ENCODE assay signal across 11 mouse cellular contexts in genomic region chr10:60370601-60371061, GRCm38 (mm10). TPM values are rescaled to one million over a fixed set of nuclear protein-coding genes. Genes with fewer than 3 reads are reported as not detected.
DNase-seq lines count a peak whose midpoint lies in the region; ATAC-seq lines count a peak whose summit lies in the region.
"Had no signal": no experiment of that assay in that cellular context is flagged by ENCODE, and none has a peak within 500 bp of the region (broad histone marks: within the 10 kb centered on the region; RNA-seq: fewer than 3 reads in every experiment).

No protein-coding gene starts in this region.

- ATAC-seq in forebrain, embryonic 15.5 days (replicated peaks) = 0 out of 2 replicates have a peak, but pooled peaks have one; percentile 11
- ATAC-seq in forebrain, embryonic 16.5 days = no peak
- ATAC-seq in megakaryocyte, adult 5-6 weeks (ENCODE audit: poor library complexity, severe bottlenecking) = no peak
- ATAC-seq in inflammation-experienced regulatory T-cells, adult 6 months = peak; percentile 67

- no peak overlapping the region for H3K4me3 ChIP-seq in forebrain, embryonic 15.5 days
- H3K4me3 ChIP-seq in forebrain, embryonic 16.5 days (replicated peaks; ENCODE audit: low read length) = no peak overlapping the region
- peak overlapping the region; percentile 13 for H3K4me3 ChIP-seq in megakaryocyte, embryonic 14.5 days (replicated peaks)
- H3K4me3 ChIP-seq: hindbrain, embryonic 15.5 days; limb, embryonic 12.5 days had no signal

- 82% methylated on average over 5 of the region's 5 CpGs for WGBS in forebrain, embryonic 15.5 days
- 75% methylated on average over 5 of the region's 5 CpGs for WGBS in forebrain, embryonic 16.5 days

- no peaks in the 10 kb centered on the region for H3K27me3 ChIP-seq in forebrain, embryonic 15.5 days
- no peaks in the 10 kb centered on the region for H3K27me3 ChIP-seq in forebrain, embryonic 16.5 days (replicated peaks; ENCODE audit: control insufficient read depth, insufficient read depth, low read length)
- no peaks in the 10 kb centered on the region for H3K27me3 ChIP-seq in megakaryocyte, embryonic 14.5 days (replicated peaks)
- H3K27me3 ChIP-seq: hindbrain, embryonic 15.5 days; limb, embryonic 12.5 days had no signal

- no peak overlapping the region for H3K4me2 ChIP-seq in forebrain, embryonic 15.5 days (replicated peaks)
- no peak overlapping the region for H3K4me2 ChIP-seq in forebrain, embryonic 16.5 days (ENCODE audit: low read length)
- H3K4me2 ChIP-seq: hindbrain, embryonic 15.5 days; limb, embryonic 12.5 days had no signal

- peak; percentile 67 to 69 for DNase-seq in thymus, postnatal 10 days (ENCODE audit: low spot score in 2 of 2)
- no peak for DNase-seq in layer of hippocampus, adult 18-20 months (ENCODE audit: low spot score in 2 of 2)
- no peak for DNase-seq in Muller cell, postnatal 12 days (ENCODE audit: inconsistent ontology term)

- no peak overlapping the region for H3K9ac ChIP-seq in forebrain, embryonic 15.5 days (replicated peaks)
- H3K9ac ChIP-seq in forebrain, embryonic 16.5 days (replicated peaks; ENCODE audit: low read depth, low read length) = no peak overlapping the region
- H3K9ac ChIP-seq: hindbrain, embryonic 15.5 days; limb, embryonic 12.5 days had no signal

- H3K4me1 ChIP-seq in forebrain, embryonic 15.5 days = peaks cover 10% of the 10 kb centered on the region
- H3K4me1 ChIP-seq in forebrain, embryonic 16.5 days (replicated peaks; ENCODE audit: control insufficient read depth, insufficient read depth, low read length) = peaks cover 9% of the 10 kb centered on the region; the same call in 1 of the 2 replicates
- peaks cover 98% of the 10 kb centered on the region for H3K4me1 ChIP-seq in megakaryocyte, embryonic 14.5 days

- no peaks in the 10 kb centered on the region for H3K36me3 ChIP-seq in forebrain, embryonic 15.5 days
- no peaks in the 10 kb centered on the region for H3K36me3 ChIP-seq in forebrain, embryonic 16.5 days (ENCODE audit: control insufficient read depth, insufficient read depth)
- H3K36me3 ChIP-seq in megakaryocyte, embryonic 14.5 days (replicated peaks; ENCODE audit: low read length) = peaks cover 83% of the 10 kb centered on the region
- H3K36me3 ChIP-seq: hindbrain, embryonic 15.5 days; limb, embryonic 12.5 days had no signal

- H3K27ac ChIP-seq in forebrain, embryonic 15.5 days (replicated peaks) = no peak overlapping the region
- H3K27ac ChIP-seq in forebrain, embryonic 16.5 days (ENCODE audit: low read length) = no peak overlapping the region
- H3K27ac ChIP-seq: hindbrain, embryonic 15.5 days; limb, embryonic 12.5 days had no signal

- no peaks in the 10 kb centered on the region for H3K9me3 ChIP-seq in forebrain, embryonic 15.5 days
- H3K9me3 ChIP-seq in forebrain, embryonic 16.5 days (ENCODE audit: control insufficient read depth, low read length) = no peaks in the 10 kb centered on the region
- H3K9me3 ChIP-seq in megakaryocyte, embryonic 14.5 days = no peaks in the 10 kb centered on the region
- H3K9me3 ChIP-seq: hindbrain, embryonic 15.5 days; limb, embryonic 12.5 days had no signal

RNA-seq across cellular contexts. Expression of gene Vsir, which starts 24.0 kb away (rescaled TPM):
- 1.4 and 2.4 TPM in 2 replicates for polyA plus RNA-seq in forebrain, embryonic 15.5 days (2015; fragmentation: Nextera tagmentation; extraction: Ambion mirVana)
- polyA plus RNA-seq in forebrain, embryonic 16.5 days (2015; fragmentation: Nextera tagmentation; extraction: Ambion mirVana) = 1.9 and 2.8 TPM in 2 replicates
- 29.9 and 107 TPM in 2 replicates for polyA plus RNA-seq in megakaryocyte, embryonic 14.5 days (2012; ENCODE audit: insufficient read depth, low replicate concordance)
- 267 and 312 TPM in 2 replicates for total RNA-seq in megakaryocyte, adult 5-6 weeks (2015)
- 783 and 809 TPM in 2 replicates for total RNA-seq in megakaryocyte, adult 5-6 weeks (2017)
- 100 to 1,000 TPM; 181 to 200 (median 196) TPM for polyA plus RNA-seq in inflammation-experienced regulatory T-cells, adult 6 months (2017; shearing (Covaris generic))
- 10 to 100 TPM; 23.9 to 26.0 TPM for total RNA-seq in layer of hippocampus, adult 18-20 months (2021)

RNA-seq across cellular contexts. Expression of gene Gm17455, which starts 28.9 kb away (rescaled TPM):
- 4.9 and 6.9 TPM in 2 replicates for polyA plus RNA-seq in forebrain, embryonic 15.5 days (2015; fragmentation: Nextera tagmentation; extraction: Ambion mirVana)
- 5.2 and 5.7 TPM in 2 replicates for polyA plus RNA-seq in forebrain, embryonic 16.5 days (2015; fragmentation: Nextera tagmentation; extraction: Ambion mirVana)
- polyA plus RNA-seq in megakaryocyte, embryonic 14.5 days (2012; ENCODE audit: insufficient read depth, low replicate concordance) = 0.44 TPM in 1 of 2 replicates, not detected in the other
- total RNA-seq in megakaryocyte, adult 5-6 weeks (2015) = 0.91 and 1.0 TPM in 2 replicates
- 0.20 TPM in 1 of 2 replicates, not detected in the other for total RNA-seq in megakaryocyte, adult 5-6 weeks (2017)
- 1 to 10 TPM in 2 of 3 experiments, under 1 TPM in 1; 0.79 to 3.3 (median 1.5) TPM for polyA plus RNA-seq in inflammation-experienced regulatory T-cells, adult 6 months (2017; shearing (Covaris generic))
- not detected for total RNA-seq in layer of hippocampus, adult 18-20 months (2021)
- polyA plus RNA-seq: C2C12 had no signal

Comparison
In these comparisons a context has a peak if more than half of its experiments do, and no peak if none do; other contexts are left out.
1. ATAC-seq: peak in forebrain, embryonic 15.5 days (single experiment) and inflammation-experienced regulatory T-cells, adult 6 months (single experiment); none in forebrain, embryonic 16.5 days (single experiment) and megakaryocyte, adult 5-6 weeks (single experiment).
2. DNase-seq: peak in thymus, postnatal 10 days (2 of 2); none in layer of hippocampus, adult 18-20 months (0 of 2) and Muller cell, postnatal 12 days (single experiment).